In the genomic region with DNA sequence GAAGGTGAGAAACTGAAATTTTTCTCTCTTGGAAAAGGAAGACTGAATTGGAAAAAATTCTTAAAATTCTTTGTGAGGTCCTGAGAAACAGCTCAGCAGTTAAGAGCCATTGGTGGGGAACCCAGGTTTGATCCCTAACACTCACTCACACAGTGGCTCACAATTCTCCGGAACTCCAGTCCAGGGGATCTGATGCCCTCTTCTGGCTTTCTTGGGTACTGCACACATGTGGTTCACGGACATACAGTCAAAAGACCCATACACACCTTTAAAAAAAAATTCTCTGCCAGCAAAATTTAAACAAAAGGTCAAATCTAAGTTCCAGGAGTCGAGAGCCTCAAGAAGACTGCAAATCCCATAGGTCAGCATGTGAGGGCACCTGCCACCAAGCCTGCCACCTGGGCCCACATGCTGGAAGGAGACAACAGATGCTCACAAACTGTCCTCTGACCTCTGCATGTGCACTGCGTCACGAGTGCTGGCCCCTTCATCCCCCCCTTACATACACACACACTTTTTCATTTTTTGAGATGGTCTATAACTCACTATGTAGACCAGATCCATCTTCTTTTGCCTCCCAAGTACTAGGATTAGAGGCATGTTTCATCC, we compare ENCODE assay signal across 8 mouse cellular contexts. TPM values are rescaled to one million over a fixed set of nuclear protein-coding genes. Genes with fewer than 3 reads are reported as not detected.
DNase-seq lines count a peak whose midpoint lies in the region; ATAC-seq lines count a peak whose summit lies in the region.

No protein-coding gene starts in this region.

- H3K4me1 ChIP-seq in hindbrain, embryonic 10.5 days (replicated peaks) = no peaks in the 10 kb centered on the region
- H3K4me1 ChIP-seq in hindbrain, embryonic 13.5 days (replicated peaks) = no peaks in the 10 kb centered on the region

- peak; percentile 51 for DNase-seq in hindbrain, embryonic 10.5 days (ENCODE audit: low spot score)
- DNase-seq in urinary bladder, postnatal 25 days (ENCODE audit: low spot score) = peak; percentile 36
- DNase-seq in urinary bladder, postnatal 10 days (ENCODE audit: low spot score) = no peak
- DNase-seq in c-Kit-positive CD71-positive TER-119-positive erythroid progenitor cells, embryonic 14.5 days (ENCODE audit: low spot score) = peak; percentile 53
- peak; percentile 23 to 73 for DNase-seq in layer of hippocampus, postnatal 25 days (ENCODE audit: extremely low spot score in 1 of 2, low spot score in 1 of 2)
- peak; percentile 69 for DNase-seq in retina, embryonic 14.5 days (ENCODE audit: low spot score)
- DNase-seq in yolk sac, embryonic 10.5 days (ENCODE audit: low spot score) = no peak

- no peaks in the 10 kb centered on the region for H3K27me3 ChIP-seq in hindbrain, embryonic 10.5 days (ENCODE audit: insufficient read depth, poor library complexity, severe bottlenecking)
- H3K27me3 ChIP-seq in hindbrain, embryonic 13.5 days = no peaks in the 10 kb centered on the region

- no peaks in the 10 kb centered on the region for H3K9me3 ChIP-seq in hindbrain, embryonic 10.5 days
- no peaks in the 10 kb centered on the region for H3K9me3 ChIP-seq in hindbrain, embryonic 13.5 days

- ATAC-seq in hindbrain, embryonic 13.5 days (ENCODE audit: low FRiP score) = no peak

- no peak overlapping the region for H3K27ac ChIP-seq in hindbrain, embryonic 10.5 days
- H3K27ac ChIP-seq in hindbrain, embryonic 13.5 days = no peak overlapping the region

- H3K4me2 ChIP-seq in hindbrain, embryonic 13.5 days = no peak overlapping the region

- peaks cover 66% of the 10 kb centered on the region for H3K36me3 ChIP-seq in hindbrain, embryonic 10.5 days
- peaks cover 12% of the 10 kb centered on the region for H3K36me3 ChIP-seq in hindbrain, embryonic 13.5 days

- no peak overlapping the region for H3K4me3 ChIP-seq in hindbrain, embryonic 10.5 days
- no peak overlapping the region for H3K4me3 ChIP-seq in hindbrain, embryonic 13.5 days

- no peak overlapping the region for H3K9ac ChIP-seq in hindbrain, embryonic 13.5 days

- WGBS in hindbrain, embryonic 10.5 days = 74% methylated on average over 5 of the region's 5 CpGs
- WGBS in hindbrain, embryonic 13.5 days = 70% methylated on average over 5 of the region's 5 CpGs

RNA-seq across cellular contexts. Expression of a gene that starts 12.6 kb away (rescaled TPM):
- polyA plus RNA-seq in hindbrain, embryonic 10.5 days (2016; fragmentation: Nextera tagmentation; extraction: Ambion mirVana) = 4.8 and 5.2 TPM in 2 replicates
- polyA plus RNA-seq in hindbrain, embryonic 13.5 days (2015; fragmentation: Nextera tagmentation; extraction: Ambion mirVana) = 1.4 and 2.5 TPM in 2 replicates
- 1 to 10 TPM in 1 of 2 experiments, under 1 TPM in 1; 0.96 to 1.1 TPM for total RNA-seq in layer of hippocampus, postnatal 25 days (2021)

RNA-seq across cellular contexts. Expression of a gene that starts 22.2 kb away (rescaled TPM):
- 25.5 and 31.0 TPM in 2 replicates for polyA plus RNA-seq in hindbrain, embryonic 10.5 days (2016; fragmentation: Nextera tagmentation; extraction: Ambion mirVana)
- polyA plus RNA-seq in hindbrain, embryonic 13.5 days (2015; fragmentation: Nextera tagmentation; extraction: Ambion mirVana) = 5.0 and 5.7 TPM in 2 replicates
- under 1 TPM; 0.80 to 0.91 TPM for total RNA-seq in layer of hippocampus, postnatal 25 days (2021)

RNA-seq across cellular contexts. Expression of a gene that starts 22.3 kb away (rescaled TPM):
- 9.9 and 13.9 TPM in 2 replicates for polyA plus RNA-seq in hindbrain, embryonic 10.5 days (2016; fragmentation: Nextera tagmentation; extraction: Ambion mirVana)
- 14.1 and 14.5 TPM in 2 replicates for polyA plus RNA-seq in hindbrain, embryonic 13.5 days (2015; fragmentation: Nextera tagmentation; extraction: Ambion mirVana)
- 10 to 100 TPM; 24.0 to 44.7 TPM for total RNA-seq in layer of hippocampus, postnatal 25 days (2021)

RNA-seq across cellular contexts. Expression of a gene that starts 48.6 kb away (rescaled TPM):
- polyA plus RNA-seq in hindbrain, embryonic 10.5 days (2016; fragmentation: Nextera tagmentation; extraction: Ambion mirVana) = not detected in 2 replicates
- polyA plus RNA-seq in hindbrain, embryonic 13.5 days (2015; fragmentation: Nextera tagmentation; extraction: Ambion mirVana) = not detected in 2 replicates
- not detected for total RNA-seq in layer of hippocampus, postnatal 25 days (2021)

RNA-seq across cellular contexts. Expression of a gene that starts 59.1 kb away (rescaled TPM):
- polyA plus RNA-seq in hindbrain, embryonic 10.5 days (2016; fragmentation: Nextera tagmentation; extraction: Ambion mirVana) = 6.4 and 6.9 TPM in 2 replicates
- 5.6 and 8.3 TPM in 2 replicates for polyA plus RNA-seq in hindbrain, embryonic 13.5 days (2015; fragmentation: Nextera tagmentation; extraction: Ambion mirVana)
- 10 to 100 TPM; 11.8 to 18.3 TPM for total RNA-seq in layer of hippocampus, postnatal 25 days (2021)

Comparison
In these comparisons a context has a peak if more than half of its experiments do, and no peak if none do; other contexts are left out.
1. DNase-seq: peak in hindbrain, embryonic 10.5 days (single experiment), urinary bladder, postnatal 25 days (single experiment), c-Kit-positive CD71-positive TER-119-positive erythroid progenitor cells, embryonic 14.5 days (single experiment), layer of hippocampus, postnatal 25 days (2 of 2) and retina, embryonic 14.5 days (single experiment); none in urinary bladder, postnatal 10 days (single experiment) and yolk sac, embryonic 10.5 days (single experiment).